Mouse (Mus musculus): Measurements from ENCODE around the gene Camkk2.
A peak's percentile ranks its signal among the peaks of the same experiment; 100 is the strongest.

Camkk2 gene

DNA sequence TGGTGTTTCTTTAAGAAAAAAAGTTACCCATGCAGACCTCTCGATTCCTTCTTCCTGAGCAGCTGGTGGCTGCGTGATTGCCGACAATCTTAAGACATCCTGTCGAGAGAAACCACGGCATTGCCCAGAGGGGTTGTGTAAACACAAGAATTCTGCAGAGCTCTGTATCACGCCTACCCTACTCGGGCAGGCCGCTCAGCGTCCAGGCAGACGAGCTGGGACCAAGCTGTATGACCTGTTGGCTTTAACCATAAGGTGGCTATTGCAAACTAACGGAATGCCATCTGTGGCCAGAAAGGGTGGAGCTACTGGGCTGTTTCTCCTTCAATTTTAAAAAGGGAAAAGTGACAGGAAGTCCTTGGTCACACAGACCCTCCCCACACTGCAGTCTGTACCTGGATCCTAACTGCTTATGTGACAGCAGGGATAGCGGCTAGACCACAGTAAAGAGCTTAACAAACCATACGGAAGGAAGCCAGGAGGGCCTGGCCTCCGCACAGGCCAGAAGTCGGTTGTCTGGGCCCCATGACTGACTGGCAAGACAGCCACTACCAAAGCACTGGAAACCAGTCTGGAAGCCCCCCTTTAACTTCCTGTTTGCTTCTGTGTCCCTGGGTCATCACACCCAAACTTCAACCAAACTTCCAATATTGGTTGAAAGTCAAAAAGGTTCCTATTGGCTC, 47.1 kb downstream of the Camkk2 start:
- DNase-seq = no peak

DNA sequence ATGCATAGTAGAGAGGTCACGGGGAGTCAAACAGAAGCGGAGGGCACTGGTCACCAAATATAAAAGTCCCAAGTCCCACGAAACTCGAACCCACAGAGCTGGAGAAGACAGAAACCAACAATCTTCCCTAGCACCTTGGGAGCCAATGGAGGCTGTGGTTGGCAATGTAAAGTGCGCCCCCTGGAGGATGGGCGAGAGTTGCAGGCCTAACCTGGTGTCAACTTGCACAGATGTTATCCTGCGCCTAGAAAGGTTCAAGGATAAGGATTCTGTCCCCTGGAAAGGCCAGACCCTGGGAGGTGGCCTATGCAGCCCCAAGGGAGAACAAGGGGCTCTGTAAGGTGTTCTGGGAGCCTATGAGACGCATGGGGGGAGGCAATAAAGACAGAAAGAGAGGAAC, 47.9 kb downstream of the Camkk2 start:
- peak; percentile 55 for DNase-seq

DNA sequence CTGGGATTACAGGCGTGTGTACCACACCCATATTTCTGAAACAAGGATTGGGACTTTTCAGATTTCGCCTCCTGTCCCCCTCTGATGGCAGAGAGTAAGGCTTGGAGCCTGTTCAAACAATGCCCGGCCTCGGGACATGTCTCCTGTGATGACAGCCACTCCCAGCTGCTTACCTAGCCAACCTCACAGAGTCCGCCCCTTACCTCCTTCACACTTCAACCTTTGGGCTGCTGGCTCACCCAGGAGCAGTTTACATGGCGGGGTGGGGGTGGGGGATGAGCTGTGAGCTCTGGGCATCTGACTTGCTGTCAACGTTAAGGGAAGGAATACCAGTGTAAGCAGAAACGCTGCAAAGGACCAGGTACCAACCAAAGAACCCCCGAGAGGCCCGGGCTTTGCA, 48.4 kb downstream of the Camkk2 start:
- DNase-seq = no peak

DNA sequence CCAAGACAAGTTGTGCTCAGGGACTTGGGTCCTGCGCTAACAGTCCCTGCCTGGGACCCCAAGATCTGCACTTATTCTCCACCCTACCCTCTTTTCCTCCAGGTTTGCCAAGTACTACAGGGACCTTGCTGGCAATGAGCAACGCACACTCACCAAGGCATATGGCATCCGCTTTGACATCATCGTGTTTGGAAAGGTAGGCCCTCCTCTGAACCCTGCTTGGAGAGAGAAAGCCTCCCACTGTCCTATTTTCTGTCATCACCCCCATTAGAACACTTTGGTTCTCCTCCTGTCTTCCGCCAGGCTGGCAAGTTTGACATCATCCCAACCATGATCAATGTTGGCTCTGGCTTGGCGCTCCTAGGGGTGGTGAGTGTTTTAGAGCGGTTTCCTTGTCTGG, 52.1 kb downstream of the Camkk2 start:
- DNase-seq = no peak

DNA sequence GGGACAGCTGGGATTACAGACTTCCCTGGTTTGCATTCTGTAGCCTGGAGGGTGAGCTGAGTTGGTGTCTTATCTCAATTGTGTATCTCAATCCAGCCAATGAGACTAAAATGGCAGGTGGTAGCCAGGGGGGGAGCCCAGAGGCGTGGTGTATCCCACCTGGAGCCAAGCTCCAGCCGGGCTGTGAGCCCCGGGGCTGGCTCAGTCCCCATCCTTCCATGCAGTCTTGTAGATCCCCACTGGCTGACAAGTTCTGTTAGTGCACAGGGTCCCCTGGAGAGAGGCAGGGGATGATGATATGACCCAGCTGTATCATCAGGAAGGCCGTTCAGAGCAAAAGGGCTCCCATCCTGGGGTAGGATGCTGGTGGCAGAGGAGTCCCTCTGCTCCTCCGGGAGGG, 52.6 kb downstream of the Camkk2 start:
- DNase-seq = no peak

DNA sequence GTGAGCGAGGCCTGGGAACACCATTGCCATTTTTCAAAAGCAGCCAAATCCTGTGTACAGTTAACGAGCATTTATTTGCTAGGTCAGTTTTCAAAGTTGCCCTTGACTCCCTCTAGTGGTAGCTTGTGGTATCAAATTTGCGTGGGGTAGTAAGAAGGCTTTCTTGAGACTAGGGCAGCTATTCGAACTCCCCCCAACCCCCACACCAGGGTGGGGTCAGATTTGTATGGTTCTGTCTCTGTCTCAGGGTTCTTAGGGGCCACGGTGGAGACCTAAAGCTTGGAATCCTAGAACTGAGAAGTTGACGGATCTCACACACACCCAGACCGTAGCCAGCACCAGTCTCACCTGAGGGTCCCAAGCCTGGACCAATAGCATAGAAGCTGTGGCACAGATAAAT, 53.1 kb downstream of the Camkk2 start:
- peak; percentile 90 for DNase-seq

DNA sequence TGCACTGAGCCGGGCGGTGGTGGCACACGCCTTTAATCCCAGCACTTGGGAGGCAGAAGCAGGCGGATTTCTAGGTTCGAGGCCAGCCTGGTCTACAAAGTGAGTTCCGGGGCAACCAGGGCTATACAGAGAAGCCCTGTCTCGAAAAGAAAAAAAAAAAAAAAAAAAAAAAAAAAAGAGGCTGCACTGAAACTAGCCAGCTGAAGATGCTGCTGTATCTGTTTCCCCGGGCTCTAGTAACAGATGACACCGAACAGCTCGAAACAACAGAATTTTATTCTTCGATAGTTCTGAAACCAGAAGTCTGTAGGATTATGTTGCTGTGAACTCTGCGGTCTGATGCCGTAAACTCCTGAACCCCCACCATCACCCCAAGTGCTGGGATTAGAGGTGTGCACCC, 53.8 kb downstream of the Camkk2 start:
- no peak for DNase-seq

DNA sequence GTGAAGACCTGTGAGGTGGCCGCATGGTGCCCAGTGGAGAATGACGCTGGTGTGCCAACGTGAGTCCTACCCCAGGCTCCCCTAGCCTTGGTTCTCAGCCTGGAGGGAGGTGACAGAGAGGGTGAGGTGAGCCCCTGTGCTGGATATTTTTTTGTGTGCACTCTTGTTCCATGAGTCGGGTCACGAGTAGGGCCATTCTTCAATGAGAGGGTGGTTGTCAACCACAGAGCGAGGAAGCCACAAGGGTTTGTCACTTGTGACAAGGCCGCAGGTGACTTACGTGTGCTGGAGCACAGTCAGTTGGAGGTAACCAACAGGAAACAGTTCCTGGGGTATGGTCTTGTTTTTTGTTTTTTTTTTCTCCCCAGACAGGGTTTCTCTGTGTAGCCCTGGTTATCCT, 60.0 kb downstream of the Camkk2 start:
- DNase-seq = no peak

DNA sequence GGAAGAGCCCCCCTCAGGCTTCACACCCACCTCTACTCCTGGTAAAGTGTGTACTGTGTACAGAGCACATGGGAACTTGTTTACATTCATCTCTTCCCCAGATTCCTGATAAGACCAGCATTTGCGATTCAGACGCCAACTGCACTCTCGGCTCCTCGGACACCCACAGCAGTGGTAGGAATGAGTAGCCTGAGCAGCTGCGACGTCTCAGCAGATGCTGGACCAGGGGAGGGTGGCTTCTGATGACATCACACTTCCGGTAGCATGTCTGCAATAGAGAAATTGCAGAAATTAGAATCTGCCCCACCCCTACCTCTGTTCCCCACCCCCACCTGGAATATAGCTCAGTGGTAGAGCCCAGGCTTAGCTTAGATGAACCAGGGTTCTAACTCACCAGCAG, 60.8 kb downstream of the Camkk2 start:
- DNase-seq = no peak

DNA sequence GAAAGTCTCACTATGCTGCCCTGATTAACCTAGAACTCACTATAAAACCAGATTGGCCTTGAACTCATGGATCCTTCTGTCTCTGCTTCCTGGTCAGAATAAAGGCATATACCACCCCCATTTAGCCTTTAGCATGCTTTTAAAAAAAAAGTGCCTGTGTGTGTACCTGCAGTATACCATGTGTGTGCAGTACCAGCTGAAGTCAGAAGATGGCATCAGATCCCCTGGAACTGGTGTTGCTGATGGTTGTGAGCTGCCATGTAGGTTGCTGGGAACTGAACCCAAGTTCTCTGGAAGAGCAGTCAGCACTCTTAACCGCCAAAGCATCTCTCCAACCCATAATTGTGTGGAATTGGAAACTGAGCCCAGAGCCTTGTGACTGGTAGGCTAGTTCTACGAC, 62.4 kb downstream of the Camkk2 start:
- DNase-seq = no peak

DNA sequence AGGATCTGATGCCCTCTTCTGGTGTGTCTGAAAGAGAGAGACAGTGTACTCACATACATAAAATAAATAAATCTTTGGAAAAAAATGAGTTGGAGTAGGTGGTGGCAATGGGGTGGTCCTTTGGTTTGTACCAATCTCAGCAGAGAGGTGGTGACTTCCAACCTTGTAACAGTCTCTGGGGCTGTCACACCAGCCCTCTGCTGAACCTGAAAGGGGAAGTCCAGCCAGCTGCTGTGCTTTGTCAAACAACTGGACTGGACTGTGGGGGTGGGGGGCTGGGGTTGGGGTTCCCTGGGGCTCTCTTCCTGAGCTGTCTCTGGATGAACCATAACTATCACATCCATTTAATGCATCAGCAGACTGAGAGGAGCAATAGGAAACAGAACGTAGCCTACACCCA, 63.5 kb downstream of the Camkk2 start:
- DNase-seq = no peak

DNA sequence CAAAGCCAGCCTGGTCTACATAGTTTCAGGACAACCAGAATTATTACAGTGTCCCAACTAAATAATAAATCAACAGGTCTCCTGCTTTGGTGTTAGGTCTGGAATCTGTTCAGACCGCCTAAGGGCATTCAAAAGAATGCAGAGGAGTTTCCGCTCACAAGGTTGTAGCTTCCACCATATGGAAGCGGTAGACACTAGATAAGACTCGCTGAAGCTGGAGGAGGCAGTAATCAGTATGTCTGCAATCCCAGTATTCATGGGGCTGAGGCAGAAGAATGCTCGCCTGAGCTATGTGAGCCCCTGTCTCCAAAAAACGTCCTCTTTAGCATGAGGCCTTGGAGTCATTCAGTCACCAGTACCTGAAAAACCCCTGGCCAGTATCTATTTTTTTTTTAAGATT, 70.4 kb downstream of the Camkk2 start:
- DNase-seq = no peak

DNA sequence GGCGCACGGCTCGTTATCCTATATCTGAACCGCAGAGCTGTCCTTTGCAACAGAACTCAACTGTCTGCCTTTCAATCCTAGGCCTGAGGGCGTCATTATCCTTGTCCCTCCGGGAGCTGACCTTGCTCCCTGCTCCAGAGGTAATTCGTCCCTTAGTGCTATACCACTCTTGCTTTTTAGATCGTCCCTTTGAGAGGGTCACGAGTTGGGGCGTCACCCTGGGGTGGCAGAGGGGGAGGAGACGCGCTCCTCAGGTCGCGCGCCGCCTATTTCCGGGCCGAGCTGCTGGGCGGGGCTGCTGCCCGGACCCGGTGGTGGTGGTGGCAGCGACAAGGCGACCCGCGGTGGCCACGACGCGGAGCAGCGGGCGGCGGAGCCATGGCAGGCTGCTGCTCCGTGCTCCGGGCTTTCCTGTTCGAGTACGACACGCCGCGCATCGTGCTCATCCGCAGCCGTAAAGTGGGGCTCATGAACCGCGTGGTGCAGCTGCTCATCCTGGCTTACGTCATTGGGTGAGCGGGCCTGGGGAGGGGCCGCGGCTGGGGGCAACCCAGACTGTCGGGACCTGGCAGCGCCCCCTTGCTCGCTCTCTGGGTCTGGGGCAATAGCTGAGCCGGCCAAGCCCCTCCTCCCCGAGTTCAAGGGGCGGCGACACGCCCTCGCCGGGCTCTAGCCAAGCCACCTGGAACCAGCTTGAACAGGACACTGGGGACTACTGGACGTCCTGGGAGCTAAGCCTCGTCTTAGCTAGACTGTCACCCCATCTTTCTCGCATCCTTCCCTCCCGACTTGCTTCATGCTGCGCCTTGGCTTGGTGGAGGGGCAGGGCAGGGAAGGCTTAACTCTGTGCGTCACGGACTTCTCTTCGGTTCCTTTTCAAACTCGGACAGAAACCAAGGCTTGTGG, 71.7 kb downstream of the Camkk2 start, which contains the start of gene P2rx4:
Gene P2rx4 (plus strand): TSS at position 269 of the 906 bp plus-strand sequence.
- peak; percentile 93 for DNase-seq

DNA sequence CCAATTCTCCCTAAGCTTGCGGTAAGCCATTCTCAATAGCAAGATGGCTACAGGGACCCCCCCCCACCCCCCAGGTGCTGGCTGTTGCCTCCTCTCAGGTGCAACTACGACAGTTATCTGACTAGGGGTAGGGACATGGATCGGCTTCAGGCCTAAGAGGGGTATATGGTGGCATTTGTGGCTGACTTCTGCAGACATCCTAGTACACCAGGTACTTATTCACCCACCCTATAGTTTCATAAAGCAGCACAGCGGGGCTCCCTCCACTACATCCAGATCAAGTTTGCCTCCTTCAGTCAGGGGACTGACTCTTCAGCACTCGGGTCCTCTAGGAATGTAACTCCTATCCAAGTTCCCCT, 72.3 kb downstream of the Camkk2 start:
- DNase-seq = no peak

DNA sequence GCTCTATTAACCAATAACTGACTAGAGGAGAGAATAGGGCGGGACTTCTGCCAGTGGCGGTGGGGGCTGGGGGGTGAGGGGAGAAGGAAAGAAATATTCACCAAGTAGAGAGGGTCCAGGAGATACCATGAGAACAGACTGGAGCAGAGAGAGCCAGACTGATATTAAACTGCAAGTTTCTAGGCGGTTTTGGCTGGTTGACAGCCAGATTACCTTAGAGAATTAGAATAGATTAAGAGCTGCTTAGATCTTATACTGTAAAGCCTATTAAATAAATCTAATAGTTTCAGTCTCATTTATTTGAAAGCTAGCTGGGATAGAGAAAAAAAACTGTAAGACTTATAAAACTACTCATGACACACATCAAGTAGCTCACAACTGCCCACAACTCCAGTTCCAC, 74.0 kb downstream of the Camkk2 start:
- DNase-seq = peak; percentile 46

DNA sequence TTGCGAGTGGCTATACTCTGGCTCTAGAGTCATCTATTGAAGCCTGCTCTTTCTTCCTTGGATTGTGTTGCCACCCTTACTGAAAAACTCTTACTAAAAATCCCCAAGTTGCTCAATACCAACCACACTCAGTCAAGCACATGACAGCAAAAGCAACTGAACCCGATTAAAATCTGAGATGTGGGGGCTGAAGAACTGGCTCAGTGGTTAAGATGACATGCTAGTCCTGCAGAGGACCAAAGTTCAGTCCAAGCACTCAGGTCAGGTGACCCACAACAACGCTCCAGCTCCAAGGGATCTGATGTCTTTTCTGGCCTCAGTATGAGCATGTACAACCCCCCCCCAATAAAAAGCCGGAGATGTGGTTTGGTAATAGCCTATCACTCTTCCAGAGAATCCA, 74.6 kb downstream of the Camkk2 start:
- no peak for DNase-seq

DNA sequence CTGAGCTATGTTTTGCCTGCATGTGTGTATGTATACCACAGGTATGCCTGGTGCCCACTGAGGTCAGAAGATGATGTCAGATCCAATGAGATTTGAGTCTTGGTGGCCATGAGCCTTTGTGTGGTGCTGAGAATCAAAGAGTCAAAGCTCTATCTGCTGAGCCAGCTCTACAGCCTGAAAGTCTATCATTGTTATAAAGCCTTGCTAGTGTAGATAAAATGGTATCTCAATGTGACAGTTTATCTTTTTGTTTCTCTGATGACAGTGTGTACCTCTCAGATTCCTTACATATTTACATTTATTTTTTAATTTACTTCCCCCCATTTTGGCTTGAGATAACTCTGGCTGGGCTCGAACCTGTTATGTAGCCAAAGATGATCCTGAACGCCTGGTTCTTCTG, 75.6 kb downstream of the Camkk2 start:
- no peak for DNase-seq

DNA sequence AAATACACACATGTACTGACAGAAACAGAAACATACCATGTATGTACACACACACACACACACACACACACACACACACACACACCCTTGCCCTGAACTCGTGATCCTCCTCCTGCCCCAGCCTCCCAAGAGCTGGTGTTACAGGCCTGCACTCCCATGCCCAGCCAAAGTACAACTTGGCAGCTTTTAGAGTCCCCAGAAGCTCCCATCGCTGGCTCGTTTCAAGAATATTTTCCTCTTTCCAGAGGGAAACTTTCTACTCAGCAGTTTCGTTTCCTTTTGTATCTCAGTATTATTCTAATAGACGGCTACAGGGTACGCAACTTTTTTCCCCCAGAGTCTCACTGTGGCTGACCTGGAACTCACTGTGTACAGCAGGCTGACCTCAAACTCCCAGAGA, 77.1 kb downstream of the Camkk2 start:
- DNase-seq = no peak

DNA sequence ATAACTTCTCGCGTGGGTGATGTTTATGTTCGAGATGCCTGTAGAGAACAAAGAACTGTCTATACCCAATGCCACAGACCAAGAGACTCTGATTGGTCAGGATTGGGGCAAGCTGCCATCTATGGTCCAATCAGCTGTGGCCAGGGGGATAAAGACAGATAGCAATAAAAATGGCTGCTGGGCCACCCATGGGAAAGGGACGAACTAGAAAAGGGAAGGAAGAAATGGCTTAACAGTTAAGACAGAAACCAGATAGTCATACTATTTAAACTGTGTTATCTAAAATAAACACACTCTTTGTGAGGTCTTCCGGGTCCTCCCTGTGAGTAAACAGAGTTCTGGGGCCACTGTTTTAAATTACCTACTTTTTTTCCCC, 78.4 kb downstream of the Camkk2 start:
- peak; percentile 25 for DNase-seq

DNA sequence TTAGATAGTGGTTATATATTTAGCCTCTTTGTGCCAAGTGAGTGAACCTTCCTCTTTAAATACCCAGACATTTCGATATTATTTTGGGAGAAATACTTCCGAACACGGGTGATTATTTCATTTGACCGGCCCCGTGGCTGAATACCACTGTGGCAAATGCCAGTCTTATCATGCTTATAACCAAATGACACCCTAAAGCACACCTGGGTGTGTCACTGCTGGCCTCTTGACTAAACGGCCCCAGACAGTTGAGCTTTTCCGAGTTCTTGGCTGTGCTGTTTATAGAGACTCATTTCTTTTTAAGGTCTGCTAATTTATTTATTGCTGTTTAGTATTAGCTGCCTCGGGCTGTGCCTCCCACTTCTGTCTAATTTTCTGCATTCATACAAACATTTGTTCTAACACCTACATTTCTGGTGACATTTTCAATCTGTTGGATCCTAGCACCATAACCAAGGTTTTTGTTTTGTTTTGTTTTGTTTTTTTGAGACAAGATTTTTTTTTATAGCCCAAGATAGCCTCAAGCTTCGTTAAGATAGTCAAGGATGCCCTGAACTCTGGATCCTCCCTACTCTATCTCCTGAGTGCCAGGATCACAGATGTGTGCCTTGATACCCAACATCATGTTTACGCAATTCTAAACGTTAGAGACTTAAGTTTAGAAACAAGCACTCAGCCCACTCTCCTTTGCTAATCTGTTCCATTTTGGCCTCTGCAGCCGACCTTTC, 78.9 kb downstream of the Camkk2 start:
- DNase-seq = no peak

DNA sequence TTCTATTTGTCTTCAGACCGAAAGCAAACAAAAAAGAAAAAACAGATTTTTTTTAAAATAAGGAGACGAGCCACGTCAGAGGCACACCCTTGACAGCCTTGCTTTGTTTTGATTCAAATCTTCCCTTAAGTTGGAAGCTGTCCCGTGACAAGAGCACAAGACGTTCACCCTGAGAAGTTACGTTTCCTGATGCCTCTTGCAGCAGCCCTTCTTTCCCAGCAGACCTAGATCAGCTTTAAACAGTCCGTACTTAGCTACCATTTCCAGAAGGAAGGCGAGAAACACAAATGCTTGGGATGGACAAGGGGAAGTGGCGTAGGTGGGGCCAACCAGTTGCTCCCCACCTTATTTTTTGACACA, 80.5 kb downstream of the Camkk2 start:
- DNase-seq = no peak

DNA sequence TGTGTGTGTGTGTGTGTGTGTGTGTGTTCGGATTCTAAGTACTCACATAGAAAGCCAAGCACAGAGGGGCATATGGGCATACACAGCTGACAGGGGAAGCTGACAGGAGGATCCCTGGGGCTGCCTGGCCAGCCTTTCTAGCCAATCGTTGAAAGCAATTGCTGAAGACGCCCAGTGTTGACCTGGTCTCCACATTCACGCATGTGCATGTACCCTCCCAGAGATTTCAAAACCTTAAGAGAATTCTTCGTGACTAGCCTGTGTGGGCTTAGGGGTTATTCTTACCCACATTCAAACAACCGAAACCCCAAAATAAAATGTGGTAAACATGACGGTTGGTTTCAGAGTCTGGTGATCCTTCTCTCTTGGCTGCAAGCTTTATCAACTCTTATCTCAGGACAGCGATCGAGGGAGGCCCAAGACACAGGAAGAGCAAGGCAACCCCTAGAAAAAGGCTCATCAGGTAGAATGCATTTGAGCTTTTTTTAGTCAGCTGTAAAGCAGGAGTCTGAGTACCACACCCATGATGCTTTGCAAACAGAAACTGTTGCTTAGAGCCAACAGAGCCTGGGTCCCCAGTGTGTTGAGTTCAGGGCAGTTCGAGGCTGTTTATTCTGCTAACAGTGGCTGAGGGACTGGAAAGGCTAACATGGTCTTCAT, 81.0 kb downstream of the Camkk2 start:
- DNase-seq = no peak

DNA sequence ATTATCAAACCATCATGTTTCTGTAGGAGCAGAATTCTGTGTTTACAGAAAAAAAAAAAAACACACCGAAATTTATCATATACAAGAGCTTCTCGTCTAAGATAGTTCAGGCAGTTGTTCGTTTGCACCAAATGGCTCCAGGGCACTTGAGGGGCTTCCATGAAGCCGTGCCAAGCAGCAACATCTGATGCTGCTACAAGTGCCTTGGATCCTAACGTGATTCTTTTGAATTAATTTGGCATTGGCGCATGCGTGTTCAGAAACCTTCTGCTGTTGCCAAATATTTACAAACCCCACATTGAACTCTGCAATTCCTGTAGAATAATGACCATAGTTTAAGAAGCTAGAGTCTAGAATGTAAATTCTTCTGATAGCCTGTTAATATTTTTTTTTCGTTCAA, 83.7 kb downstream of the Camkk2 start:
- no peak for DNase-seq

Measured in retina, postnatal 1 day (tissue).